Mouse (Mus musculus) right cerebral cortex, postnatal 25 days (tissue): Measurements from ENCODE around the gene Pfkfb3.
A peak's percentile ranks its signal among the peaks of the same experiment; 100 is the strongest.

Experiments used
- DNase-seq: peaks from one replicate; pipeline ENCODE4 v3.0.0; 2022

Pfkfb3 gene

GRCm38 (mm10) chr2:11427596-11427995 is 126.3 kb downstream of the Pfkfb3 start:
- DNase-seq, result no peak

DNA sequence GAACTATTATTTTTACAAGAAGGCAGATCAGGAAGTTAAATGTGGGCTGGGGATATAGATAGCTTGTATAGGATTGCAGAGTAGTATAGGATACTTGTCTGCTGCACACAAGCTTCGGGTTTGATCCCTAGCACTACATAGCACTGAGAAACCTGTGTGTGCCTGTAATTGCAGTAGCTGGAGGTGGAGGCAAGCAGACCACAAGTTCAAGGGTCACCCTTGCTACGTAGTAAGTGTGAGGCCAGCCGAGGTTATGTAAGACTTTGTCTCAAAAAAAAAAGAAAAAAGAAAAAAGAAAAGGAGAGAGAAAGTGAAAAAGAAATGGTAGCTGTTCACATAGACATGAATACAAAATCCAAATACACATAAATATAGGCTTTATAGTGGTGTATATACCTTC is 127.5 kb downstream of the Pfkfb3 start:
- DNase-seq, result no peak

GRCm38 (mm10) chr2:11425421-11426131 is 128.3 kb downstream of the Pfkfb3 start:
- DNase-seq, result peak; percentile 14

- no peak for DNase-seq
Observed at GRCm38 (mm10) chr2:11424252-11424651, 129.6 kb downstream of the Pfkfb3 start.

GRCm38 (mm10) chr2:11423421-11423820 is 130.5 kb downstream of the Pfkfb3 start:
- no peak for DNase-seq

- no peak for DNase-seq
Observed at GRCm38 (mm10) chr2:11422384-11422783, 131.5 kb downstream of the Pfkfb3 start.
